Mouse (Mus musculus) liver, embryonic 16.5 days (tissue): ENCODE measurements around the gene Fcho2. TPM values are rescaled to one million over a fixed set of nuclear protein-coding genes. Genes with fewer than 3 reads are reported as not detected.

Experiments used
- ATAC-seq: fragments of 200-750 bp; cut with Nextera tagmentation; 2 replicates; pipeline ENCODE4 v1.8.0; 2017; ENCODE audit warnings: low read depth, mild to moderate bottlenecking, moderate number of reproducible peaks, moderate library complexity
- H3K27ac ChIP-seq: fragments of 300-500 bp; sonication (generic); 2 replicates; pipeline ENCODE4 v1.5.1; 2014; ENCODE audit warnings: mild to moderate bottlenecking, low read length
- H3K27me3 ChIP-seq: fragments of 300-500 bp; sonication (generic); 2 replicates; pipeline ENCODE4 v1.6.1; 2014; ENCODE audit warnings: low read depth, low read length, mixed read lengths; ENCODE audit not compliant: control insufficient read depth, insufficient read depth
- H3K36me3 ChIP-seq: fragments of 300-500 bp; sonication (generic); 2 replicates; pipeline ENCODE4 v1.6.1; 2014; ENCODE audit warnings: mild to moderate bottlenecking; ENCODE audit not compliant: control insufficient read depth, insufficient read depth
- H3K4me1 ChIP-seq: fragments of 300-500 bp; sonication (generic); 2 replicates; pipeline ENCODE4 v1.6.1; 2014; ENCODE audit warnings: low read depth, low read length, mixed read lengths; ENCODE audit not compliant: control insufficient read depth
- H3K4me2 ChIP-seq: fragments of 300-500 bp; sonication (generic); 2 replicates; pipeline ENCODE4 v1.6.1; 2014; ENCODE audit warnings: low read depth, low read length, mixed read lengths
- H3K4me3 ChIP-seq: fragments of 300-500 bp; sonication (generic); 2 replicates; pipeline ENCODE4 v1.5.1; 2014; ENCODE audit warnings: low read depth, mild to moderate bottlenecking, low read length
- H3K9ac ChIP-seq: fragments of 300-500 bp; sonication (generic); 2 replicates; pipeline ENCODE4 v1.6.1; 2014; ENCODE audit warnings: low read depth, low read length
- H3K9me3 ChIP-seq: fragments of 300-500 bp; sonication (generic); replicated peaks from 2 replicates; pipeline ENCODE4 v1.6.1; 2016; ENCODE audit warnings: low read length; ENCODE audit not compliant: control insufficient read depth
- WGBS: fragments of 180-500 bp; shearing (Covaris S2); extraction: QIAGEN DNeasy Blood & Tissue Kit; methylation state at CpG from one replicate; pipeline ENCODE4 v1.1.7; 2014; ENCODE audit not compliant: insufficient replicate concordance; 5-methylcytosine and 5-hydroxymethylcytosine counted together
- polyA plus RNA-seq: library from polyadenylated mRNA; unstranded; fragments of >200 nt; fragmentation: Nextera tagmentation; extraction: Ambion mirVana; gene quantifications from 2 replicates; pipeline ENCODE4 v1.2.1, GENCODE M21; 2015

Gene Fcho2
- polyA plus RNA-seq, 1 experiment from 2014 or later: 33.8 TPM

GRCm38 (mm10) chr13:98684144-98684900 lies 130.9 kb downstream of the Fcho2 start:
- WGBS: 52% methylated on average over 9 of the region's 9 CpGs
- Histone ChIP-seq H3K27me3 (no peaks in the 10 kb centered on the region), H3K4me1 (no peaks in the 10 kb centered on the region), H3K36me3 (no peaks in the 10 kb centered on the region), H3K4me2 (no peak overlapping the region), H3K27ac (no peak overlapping the region), H3K9me3 (no peaks in the 10 kb centered on the region), H3K9ac (no peak overlapping the region), H3K4me3 (no peak overlapping the region)
- no peak for ATAC-seq

GRCm38 (mm10) chr13:98683412-98683811 lies 131.8 kb downstream of the Fcho2 start:
- WGBS: 48% methylated on average over 2 of the region's 2 CpGs
- ATAC-seq: no peak
- H3K4me2 ChIP-seq: no peak overlapping the region
- no peak overlapping the region for H3K9ac ChIP-seq
- no peak overlapping the region for H3K27ac ChIP-seq
- no peaks in the 10 kb centered on the region for H3K27me3 ChIP-seq
- H3K4me1 ChIP-seq: no peaks in the 10 kb centered on the region
- no peaks in the 10 kb centered on the region for H3K9me3 ChIP-seq
- no peaks in the 10 kb centered on the region for H3K36me3 ChIP-seq
- H3K4me3 ChIP-seq: no peak overlapping the region

- no peaks in the 10 kb centered on the region for H3K4me1 ChIP-seq
- no peak overlapping the region for H3K9ac ChIP-seq
- H3K4me2 ChIP-seq: no peak overlapping the region
- no peaks in the 10 kb centered on the region for H3K9me3 ChIP-seq
- H3K27me3 ChIP-seq: no peaks in the 10 kb centered on the region
- no peak overlapping the region for H3K27ac ChIP-seq
- H3K4me3 ChIP-seq: no peak overlapping the region
- 59% methylated on average over 5 of the region's 5 CpGs for WGBS
- H3K36me3 ChIP-seq: no peaks in the 10 kb centered on the region
- no peak for ATAC-seq
Measured at GRCm38 (mm10) chr13:98680470-98681060, 134.7 kb downstream of the Fcho2 start.

GRCm38 (mm10) chr13:98679631-98680041 lies 135.6 kb downstream of the Fcho2 start:
- H3K4me2 ChIP-seq: no peak overlapping the region
- no peak overlapping the region for H3K27ac ChIP-seq
- no peaks in the 10 kb centered on the region for H3K27me3 ChIP-seq
- ATAC-seq: no peak
- no peaks in the 10 kb centered on the region for H3K4me1 ChIP-seq
- H3K9me3 ChIP-seq: no peaks in the 10 kb centered on the region
- no peaks in the 10 kb centered on the region for H3K36me3 ChIP-seq
- no peak overlapping the region for H3K4me3 ChIP-seq
- WGBS: 35% methylated on average over 4 of the region's 4 CpGs
- no peak overlapping the region for H3K9ac ChIP-seq

GRCm38 (mm10) chr13:98679230-98679629 lies 136.0 kb downstream of the Fcho2 start:
- Histone ChIP-seq H3K4me2 (no peak overlapping the region), H3K27me3 (no peaks in the 10 kb centered on the region), H3K9ac (no peak overlapping the region), H3K4me3 (no peak overlapping the region), H3K4me1 (no peaks in the 10 kb centered on the region), H3K36me3 (no peaks in the 10 kb centered on the region), H3K27ac (no peak overlapping the region), H3K9me3 (no peaks in the 10 kb centered on the region)
- 72% methylated on average over 1 of the region's 1 CpGs for WGBS
- no peak for ATAC-seq

- no peak overlapping the region for H3K4me2 ChIP-seq
- no peak overlapping the region for H3K4me3 ChIP-seq
- 46% methylated on average over 4 of the region's 4 CpGs for WGBS
- H3K27me3 ChIP-seq: no peaks in the 10 kb centered on the region
- H3K9me3 ChIP-seq: no peaks in the 10 kb centered on the region
- ATAC-seq: no peak
- H3K9ac ChIP-seq: no peak overlapping the region
- no peaks in the 10 kb centered on the region for H3K4me1 ChIP-seq
- no peaks in the 10 kb centered on the region for H3K36me3 ChIP-seq
- no peak overlapping the region for H3K27ac ChIP-seq
Measured at GRCm38 (mm10) chr13:98673922-98674321, 141.3 kb downstream of the Fcho2 start.

Other genes with a start within 250 kb of the Fcho2 start
- not detected in 2 replicates for gene Tmem174, start 178.0 kb downstream of the Fcho2 start, polyA plus RNA-seq
- 0.39 and 0.68 TPM in 2 replicates for gene Tmem171, start 120.6 kb downstream of the Fcho2 start, polyA plus RNA-seq
- gene Tnpo1, start 110.9 kb upstream of the Fcho2 start, polyA plus RNA-seq: 18.1 and 20.9 TPM in 2 replicates
- not detected in 2 replicates for gene 1700024P04Rik, start 169.1 kb upstream of the Fcho2 start, polyA plus RNA-seq